In genomic region chr6:100429511-100429910, GRCm38 (mm10) we compare ENCODE assay signal across 21 mouse cellular contexts.
DNase-seq lines count a peak whose midpoint lies in the region; ATAC-seq and TF ChIP-seq lines count a peak whose summit lies in the region.
"Had no signal": no experiment of that assay in that cellular context is flagged by ENCODE, and none has a peak within 500 bp of the region (broad histone marks: within the 10 kb centered on the region; RNA-seq: fewer than 3 reads in every experiment).

No protein-coding gene starts in this region.

- no peaks in the 10 kb centered on the region for H3K9me3 ChIP-seq in hindbrain, embryonic 13.5 days
- H3K9me3 ChIP-seq: liver, embryonic 15.5 days; neural tube, embryonic 12.5 days had no signal

- 90% methylated on average over 6 of the region's 6 CpGs for WGBS in kidney, adult 2 months
- WGBS in hindbrain, embryonic 13.5 days: 77% methylated on average over 6 of the region's 6 CpGs

- H3K4me3 ChIP-seq in kidney, adult 2 months (ENCODE audit: insufficient read depth, low read depth, low read length): no peak overlapping the region
- H3K4me3 ChIP-seq in hindbrain, embryonic 13.5 days: no peak overlapping the region
- H3K4me3 ChIP-seq: erythroblast, embryonic 14.5 days; heart, embryonic 12.5 days; liver, embryonic 15.5 days; neural tube, embryonic 12.5 days had no signal

- no peak overlapping the region for H3K4me2 ChIP-seq in hindbrain, embryonic 13.5 days
- H3K4me2 ChIP-seq: heart, embryonic 12.5 days; liver, embryonic 15.5 days; neural tube, embryonic 12.5 days had no signal

- H3K36me3 ChIP-seq in kidney, adult 2 months (ENCODE audit: control insufficient read depth, insufficient read depth, low read length): no peaks in the 10 kb centered on the region
- H3K36me3 ChIP-seq in hindbrain, embryonic 13.5 days: no peaks in the 10 kb centered on the region
- H3K36me3 ChIP-seq: heart, embryonic 12.5 days; liver, embryonic 15.5 days; neural tube, embryonic 12.5 days had no signal

- intact Hi-C loops in left cerebral cortex, postnatal 14 days (cut with DNase I): no loop called here

- no peaks in the 10 kb centered on the region for H3K27me3 ChIP-seq in kidney, adult 2 months (replicated peaks; ENCODE audit: control insufficient read depth, insufficient read depth, low read length)
- peaks cover 56% of the 10 kb centered on the region for H3K27me3 ChIP-seq in hindbrain, embryonic 13.5 days
- H3K27me3 ChIP-seq: liver, embryonic 15.5 days had no signal

- no peak for TF ChIP-seq CTCF in kidney, adult 2 months (conservative IDR thresholded peaks at IDR 0.05; ENCODE audit: insufficient read depth, insufficient read length, low read depth, low read length)

- no peak for ATAC-seq in hindbrain, embryonic 13.5 days (ENCODE audit: low FRiP score)

- H3K9ac ChIP-seq in hindbrain, embryonic 13.5 days: no peak overlapping the region
- H3K9ac ChIP-seq: heart, embryonic 12.5 days; liver, embryonic 15.5 days; neural tube, embryonic 12.5 days had no signal

- TF ChIP-seq POLR2A in kidney, adult 2 months (IDR thresholded peaks at IDR 0.05; ENCODE audit: low read depth, low read length): no peak

- H3K27ac ChIP-seq in kidney, adult 2 months (ENCODE audit: insufficient read depth, low read depth, low read length): no peak overlapping the region
- H3K27ac ChIP-seq in hindbrain, embryonic 13.5 days: no peak overlapping the region
- H3K27ac ChIP-seq: hindbrain, postnatal 0 days; liver, embryonic 15.5 days; neural tube, embryonic 12.5 days; stomach, postnatal 0 days had no signal

- H3K4me1 ChIP-seq in kidney, adult 2 months (ENCODE audit: control insufficient read depth, insufficient read depth, low read length): no peaks in the 10 kb centered on the region
- peaks cover 15% of the 10 kb centered on the region for H3K4me1 ChIP-seq in hindbrain, embryonic 13.5 days (replicated peaks)

- DNase-seq in cerebellum, postnatal 14 days: peak; percentile 33 to 39
- no peak for DNase-seq in cerebellum, adult 9-11 months
- DNase-seq in layer of hippocampus, adult 18-20 months (ENCODE audit: low spot score in 2 of 2): peak; percentile 30 to 31
- no peak for DNase-seq in layer of hippocampus, adult 9-10 months (ENCODE audit: low spot score)
- peak; percentile 26 to 57 for DNase-seq in left cerebral cortex, postnatal 14 days (ENCODE audit: low spot score in 2 of 2)
- DNase-seq in right cerebral cortex, postnatal 14 days: peak; percentile 33
- DNase-seq in kidney, adult 2 months: no peak
- DNase-seq: cerebellum, adult 2 months; gastrocnemius, postnatal 36 days; heart, postnatal 36 days; kidney, adult 18-20 months; kidney, postnatal 36 days; lung, postnatal 10 days; thymus, postnatal 36 days had no signal

Comparison
In these comparisons a context has a peak if more than half of its experiments do, and no peak if none do; other contexts are left out.
1. DNase-seq: peak in cerebellum, postnatal 14 days (2 of 2), layer of hippocampus, adult 18-20 months (2 of 2), left cerebral cortex, postnatal 14 days (2 of 2) and right cerebral cortex, postnatal 14 days (single experiment); none in cerebellum, adult 9-11 months (single experiment), layer of hippocampus, adult 9-10 months (single experiment) and kidney, adult 2 months (single experiment).